Mouse (Mus musculus) heart, adult 8-10 months (tissue): ENCODE results near the gene Aqp2. TPM values are rescaled to one million over a fixed set of nuclear protein-coding genes. Genes with fewer than 3 reads are reported as not detected.

Source experiments
- DNase-seq: peaks from one replicate; pipeline ENCODE4 v3.0.0; 2022; ENCODE audit warnings: low spot score
- total RNA-seq, 4 experiments: library from RNA; stranded (reverse); gene quantifications; 2 replicates each; pipeline ENCODE4 v1.2.4; 2022

The Aqp2 gene
- not detected for total RNA-seq

DNA sequence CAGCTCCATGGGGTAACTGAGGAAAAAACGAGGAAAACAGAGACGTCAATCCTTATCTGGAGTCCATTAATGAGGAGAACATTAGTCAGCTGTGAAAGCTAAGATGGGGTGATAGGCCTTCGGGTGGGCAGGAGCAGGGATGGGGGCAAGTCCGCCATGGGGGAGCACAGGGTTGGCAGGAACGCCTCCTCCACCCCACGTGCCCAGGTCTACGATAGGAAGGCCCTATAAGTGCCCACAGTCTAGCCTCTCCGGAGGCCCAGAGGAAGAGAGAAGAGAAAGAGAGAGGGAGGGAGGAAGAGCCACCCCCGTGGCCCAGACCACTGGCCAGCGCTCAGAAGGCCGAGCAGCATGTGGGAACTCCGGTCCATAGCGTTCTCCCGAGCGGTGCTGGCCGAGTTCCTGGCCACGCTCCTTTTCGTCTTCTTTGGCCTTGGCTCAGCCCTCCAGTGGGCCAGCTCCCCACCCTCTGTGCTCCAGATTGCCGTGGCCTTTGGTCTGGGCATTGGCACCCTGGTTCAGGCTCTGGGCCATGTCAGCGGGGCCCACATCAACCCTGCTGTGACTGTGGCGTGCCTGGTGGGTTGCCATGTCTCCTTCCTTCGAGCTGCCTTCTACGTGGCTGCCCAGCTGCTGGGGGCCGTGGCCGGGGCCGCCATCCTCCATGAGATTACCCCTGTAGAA lies at the start of gene Aqp2:
Gene Aqp2 (plus strand): TSS at position 254 of the 684 bp plus-strand sequence.
- DNase-seq = no peak

DNA sequence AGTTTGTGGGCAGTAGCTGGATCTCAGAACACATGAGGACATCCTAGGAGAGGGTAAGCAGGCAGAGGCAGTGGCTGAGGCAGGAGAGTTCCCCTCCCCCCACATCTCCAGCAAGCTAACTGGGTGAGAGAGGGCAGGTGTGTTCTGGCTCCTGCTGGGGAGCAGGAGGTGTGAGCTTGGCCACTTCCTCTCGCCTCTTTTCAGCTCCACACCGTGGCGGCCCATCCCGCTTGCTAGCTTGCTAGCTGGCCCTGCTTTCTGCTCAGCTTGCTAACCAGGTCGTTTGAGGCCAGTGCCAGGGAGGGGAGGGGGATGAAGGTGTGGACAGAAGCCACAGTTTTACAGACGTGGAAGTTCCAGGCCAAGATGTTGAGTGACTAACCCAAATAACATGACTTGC lies 47.7 kb upstream of the Aqp2 start:
- DNase-seq = no peak

DNA sequence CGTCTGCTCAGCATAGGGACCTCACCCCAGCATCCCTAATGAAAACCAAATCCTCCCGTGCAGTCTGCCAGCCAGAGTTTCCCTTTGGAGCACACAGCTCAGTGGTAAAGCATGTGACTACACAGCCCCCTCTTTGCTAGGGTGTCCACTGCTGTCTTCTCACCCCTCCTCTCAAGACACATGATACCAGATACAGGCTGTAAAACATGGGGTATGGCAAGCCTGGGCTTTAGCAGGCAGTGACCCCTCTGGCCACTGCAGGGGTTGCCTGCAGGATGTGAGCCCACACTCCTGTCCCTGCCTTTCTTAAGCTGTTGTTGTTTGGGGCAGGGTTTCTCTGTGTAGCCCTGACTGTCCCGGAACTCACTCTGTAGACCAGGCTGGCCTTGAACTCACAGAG lies 46.8 kb upstream of the Aqp2 start:
- no peak for DNase-seq

DNA sequence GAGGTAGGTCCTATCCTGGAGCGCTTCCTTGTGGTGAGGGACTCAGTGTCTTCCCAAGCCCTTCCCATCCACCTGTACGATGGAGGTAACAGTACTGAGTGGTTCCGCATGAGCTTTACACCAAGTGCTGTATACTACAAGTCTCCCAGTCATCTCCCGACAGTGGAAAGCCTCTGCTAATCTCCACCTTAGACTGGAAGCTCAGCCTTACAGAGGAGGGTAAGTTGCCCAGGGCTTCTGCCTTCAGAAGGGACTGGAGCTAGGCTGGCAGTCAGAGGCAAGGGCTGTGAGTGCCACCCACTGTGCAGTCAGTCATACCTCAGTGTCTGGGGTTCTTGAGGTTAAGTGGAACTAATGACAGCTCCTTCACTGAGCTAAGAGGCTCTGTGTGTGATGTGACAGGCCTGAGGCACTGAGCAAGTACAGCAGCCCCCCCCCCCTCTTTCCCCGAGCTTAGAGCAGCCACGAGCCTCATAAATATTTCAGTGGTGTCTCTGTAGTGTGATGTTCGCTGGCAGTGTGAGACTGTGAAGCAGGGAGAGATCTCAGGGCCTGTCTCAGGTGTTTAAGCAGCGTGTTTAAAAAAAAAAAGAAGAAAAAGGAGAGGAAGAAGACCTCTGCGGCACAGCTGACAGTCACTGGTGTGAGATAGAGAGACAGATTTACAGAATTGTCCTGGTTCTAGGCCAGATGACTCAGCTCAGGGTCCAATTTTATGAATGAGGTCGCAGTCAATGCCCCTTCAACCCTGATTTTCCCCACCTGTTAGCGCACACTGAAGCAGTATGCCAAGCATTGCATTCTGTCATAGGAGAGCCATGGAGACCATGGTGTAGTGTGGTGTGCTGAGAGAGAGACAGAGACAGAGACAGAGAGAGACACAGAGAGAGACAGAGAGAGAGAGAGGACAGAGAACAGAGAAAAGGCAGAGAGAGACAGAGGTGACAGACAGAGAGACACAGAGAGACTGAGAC lies 41.7 kb upstream of the Aqp2 start:
- DNase-seq = no peak

DNA sequence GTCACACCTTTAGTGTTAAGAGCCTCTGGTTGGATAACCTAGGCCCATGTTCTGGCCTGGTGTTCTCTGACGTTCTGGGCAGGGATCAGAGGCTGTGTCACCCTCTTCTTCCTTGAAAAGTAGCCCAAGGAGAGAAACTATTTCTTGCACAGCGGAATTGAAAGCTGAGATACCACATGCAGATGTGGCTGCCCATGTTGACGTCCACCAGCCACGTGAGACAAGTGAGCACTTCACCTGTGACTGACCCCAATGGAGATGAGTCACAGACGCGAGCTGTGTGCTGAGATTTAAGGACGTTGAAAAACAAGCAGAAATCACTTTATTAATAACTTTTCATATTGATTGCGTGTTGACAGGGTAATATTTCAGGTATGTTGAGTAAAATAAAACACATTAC lies 39.0 kb upstream of the Aqp2 start:
- DNase-seq = no peak

DNA sequence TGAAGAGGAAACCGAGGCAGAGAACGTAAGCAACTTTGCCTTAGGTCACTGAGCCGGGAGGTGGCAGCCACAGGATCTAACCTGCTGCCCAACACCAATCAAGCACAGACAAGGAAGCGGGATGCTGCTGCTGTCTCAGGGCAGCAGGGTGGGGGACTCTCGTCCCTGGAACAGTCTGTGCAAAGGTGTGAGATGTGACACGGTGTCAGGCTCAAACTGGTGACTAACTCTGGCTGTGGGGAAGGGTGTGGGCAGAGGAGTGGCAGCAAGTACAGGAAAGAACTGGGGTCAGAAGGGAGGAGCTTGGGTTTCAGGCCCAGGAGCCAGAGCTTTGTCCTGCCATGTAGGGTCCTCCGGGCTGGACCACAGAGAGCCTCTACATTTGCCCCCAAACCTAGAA lies 34.8 kb upstream of the Aqp2 start:
- no peak for DNase-seq

DNA sequence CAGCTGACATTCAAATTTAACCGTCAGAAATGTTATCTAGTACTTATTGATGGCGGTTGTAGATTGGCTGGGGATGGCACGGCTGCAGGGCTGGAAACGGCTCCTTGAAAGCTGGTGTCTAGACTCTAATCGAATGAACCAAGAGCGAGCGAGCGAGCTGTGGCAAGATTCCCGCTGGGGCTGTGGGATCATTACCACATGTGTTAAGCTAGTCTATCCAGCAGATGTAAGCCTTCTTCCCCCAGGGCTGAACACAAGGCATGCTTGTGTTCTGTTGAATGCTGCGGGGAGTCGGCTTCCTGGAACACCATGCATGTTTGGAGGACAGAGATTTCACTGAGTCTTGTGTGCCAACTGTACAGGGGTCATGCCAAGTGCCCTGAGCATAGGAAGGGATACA lies 32.3 kb upstream of the Aqp2 start:
- no peak for DNase-seq

DNA sequence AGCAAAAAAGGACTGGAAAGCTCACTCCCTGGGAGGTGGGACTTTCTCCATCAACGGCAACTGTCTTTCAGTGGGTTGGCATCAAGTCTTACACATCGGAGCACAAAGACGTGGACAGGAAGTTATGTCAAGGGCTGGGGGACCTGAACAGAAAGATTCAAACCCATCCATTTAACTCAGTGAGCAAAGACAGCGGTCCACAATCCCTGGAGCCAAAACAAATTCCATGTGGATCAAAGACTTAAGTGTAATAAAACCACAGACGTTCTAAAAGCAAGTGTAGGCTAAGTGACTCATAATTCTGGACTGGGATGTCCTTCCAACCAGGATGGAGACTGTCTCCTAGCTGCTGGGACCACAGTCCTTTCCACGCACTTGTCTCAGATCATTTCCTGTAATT lies 31.1 kb upstream of the Aqp2 start:
- no peak for DNase-seq

DNA sequence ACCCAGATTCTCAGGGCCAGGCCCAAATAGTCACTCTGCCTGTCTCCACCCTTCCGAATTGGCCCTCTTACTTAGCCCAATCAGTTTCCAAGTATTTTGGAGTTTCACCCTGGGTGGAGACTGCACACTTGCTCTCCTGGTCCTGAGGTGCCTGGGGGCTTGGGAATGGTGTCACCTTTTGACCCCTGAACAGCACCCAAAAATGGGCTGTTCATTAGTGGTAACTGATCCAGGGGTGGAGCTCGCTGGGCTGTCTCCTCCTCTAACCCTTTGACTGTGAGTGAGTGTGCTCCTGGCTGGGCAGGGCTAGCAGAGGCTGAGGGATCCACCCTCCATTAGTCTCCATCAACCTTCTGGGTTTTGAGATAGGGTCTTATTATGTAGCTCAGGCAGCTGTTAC lies 29.0 kb upstream of the Aqp2 start:
- DNase-seq = no peak

DNA sequence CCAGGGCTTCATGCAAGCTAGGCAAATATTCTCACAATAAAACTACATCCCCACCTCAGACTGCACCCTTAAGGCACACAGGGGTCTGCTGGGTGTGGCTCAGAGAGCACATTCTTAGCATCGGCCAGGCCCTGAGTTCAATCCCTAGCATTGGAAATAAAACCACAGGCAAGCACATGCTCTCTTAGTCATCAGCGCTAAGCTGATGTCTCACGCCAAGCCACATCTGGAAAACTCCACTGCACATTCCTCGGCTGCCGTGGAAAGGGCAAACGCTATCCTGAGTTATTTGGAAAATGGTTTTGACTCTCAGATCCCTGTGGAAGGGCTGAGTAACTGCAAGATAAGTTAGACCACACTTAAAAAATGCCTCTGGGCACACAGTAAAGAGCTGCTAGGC lies 25.1 kb upstream of the Aqp2 start:
- DNase-seq = no peak

DNA sequence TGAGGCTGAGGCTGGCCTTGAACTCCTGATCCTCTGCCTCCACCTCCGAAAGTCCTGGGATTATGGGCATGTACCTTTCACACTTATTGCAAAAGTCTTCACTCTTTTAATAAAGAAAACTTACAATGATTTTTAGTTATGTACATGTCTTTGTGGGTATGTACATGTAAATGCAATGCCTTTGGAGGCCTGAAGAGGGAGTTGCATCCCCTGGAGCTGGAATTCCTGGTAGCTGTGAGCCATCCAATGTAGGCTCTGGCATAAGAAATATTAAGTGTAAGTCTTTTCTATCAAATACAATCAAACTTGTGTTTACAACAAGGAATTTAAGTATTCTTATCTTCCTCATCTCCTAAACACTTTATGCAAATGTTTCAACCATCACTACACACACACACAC lies 19.9 kb upstream of the Aqp2 start:
- no peak for DNase-seq

DNA sequence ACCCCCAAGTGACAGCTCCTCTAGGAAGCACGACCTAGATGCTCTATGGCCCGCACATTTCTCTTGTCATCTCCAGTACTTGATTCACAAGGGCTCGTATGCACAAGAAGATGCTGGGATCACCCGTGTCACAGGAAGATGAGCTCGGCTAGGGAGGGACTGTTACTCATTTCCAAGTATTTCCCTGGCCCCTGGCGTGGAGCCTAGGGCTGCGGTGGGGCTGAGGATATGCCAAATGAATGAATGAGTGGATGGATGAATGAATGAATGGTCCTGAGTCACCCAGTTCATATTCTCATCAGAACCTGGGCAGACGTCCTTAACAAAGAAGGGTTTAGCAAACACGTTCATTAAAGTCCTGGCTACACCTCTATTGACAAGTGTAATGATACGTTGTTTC lies 18.6 kb upstream of the Aqp2 start:
- DNase-seq = no peak

DNA sequence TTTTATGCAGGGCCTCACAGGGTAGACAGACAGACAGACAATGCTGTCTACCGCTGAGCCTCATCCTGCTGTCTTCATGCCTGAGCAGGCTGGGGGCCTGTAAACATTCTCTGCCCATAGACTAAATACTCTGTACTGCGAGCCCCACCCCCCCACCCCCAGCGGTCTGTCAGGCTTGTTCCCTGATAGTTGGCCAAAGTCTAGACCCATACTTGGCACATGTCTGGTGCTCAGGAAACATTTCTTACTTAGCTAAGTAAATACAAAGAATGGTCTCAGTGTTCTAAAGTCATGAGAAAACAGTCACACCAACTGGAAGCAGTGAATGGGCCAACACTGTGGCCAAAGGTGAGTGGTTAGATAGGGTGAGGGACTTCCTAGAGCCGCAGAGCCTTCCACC lies 11.5 kb upstream of the Aqp2 start:
- DNase-seq = no peak

DNA sequence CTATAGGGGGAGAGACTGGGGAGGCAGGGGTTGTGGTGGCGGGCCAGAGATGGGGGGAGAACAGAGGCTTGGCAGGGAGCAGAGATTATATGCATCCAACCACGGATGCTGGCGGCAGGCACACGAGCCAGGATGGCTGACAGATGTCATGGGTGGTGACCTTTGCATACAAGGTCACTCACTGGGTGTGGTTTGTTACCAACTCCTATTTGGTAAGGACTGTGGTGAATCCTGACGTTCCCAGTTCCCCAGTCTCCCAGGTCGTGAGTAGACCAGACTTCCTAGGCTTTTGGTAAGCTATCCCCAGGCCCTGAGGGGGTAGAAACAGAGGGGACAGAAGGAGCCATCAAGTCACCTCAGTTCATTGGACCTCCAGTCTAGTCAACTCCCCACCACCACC lies 10.2 kb upstream of the Aqp2 start:
- no peak for DNase-seq

DNA sequence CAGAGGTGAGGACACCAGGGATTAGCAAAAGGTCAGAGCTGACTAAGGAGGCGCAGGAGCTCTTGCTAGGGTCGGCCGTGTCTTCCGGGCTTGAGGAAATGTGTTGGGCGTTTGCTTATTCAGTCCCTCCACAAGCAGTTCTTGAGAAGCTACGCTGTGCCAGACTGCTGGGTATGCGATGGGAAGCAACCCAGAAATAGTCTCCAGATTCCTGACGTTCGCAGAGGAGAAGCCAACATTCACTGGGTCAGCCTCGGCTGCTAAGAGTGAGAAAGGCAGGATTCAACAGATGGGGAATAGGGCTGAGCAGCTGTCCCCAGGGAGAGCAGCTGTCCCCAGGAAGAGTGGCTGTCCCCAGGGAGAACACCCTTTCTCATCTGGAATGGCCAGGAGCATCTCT lies 9.7 kb upstream of the Aqp2 start:
- DNase-seq = no peak

DNA sequence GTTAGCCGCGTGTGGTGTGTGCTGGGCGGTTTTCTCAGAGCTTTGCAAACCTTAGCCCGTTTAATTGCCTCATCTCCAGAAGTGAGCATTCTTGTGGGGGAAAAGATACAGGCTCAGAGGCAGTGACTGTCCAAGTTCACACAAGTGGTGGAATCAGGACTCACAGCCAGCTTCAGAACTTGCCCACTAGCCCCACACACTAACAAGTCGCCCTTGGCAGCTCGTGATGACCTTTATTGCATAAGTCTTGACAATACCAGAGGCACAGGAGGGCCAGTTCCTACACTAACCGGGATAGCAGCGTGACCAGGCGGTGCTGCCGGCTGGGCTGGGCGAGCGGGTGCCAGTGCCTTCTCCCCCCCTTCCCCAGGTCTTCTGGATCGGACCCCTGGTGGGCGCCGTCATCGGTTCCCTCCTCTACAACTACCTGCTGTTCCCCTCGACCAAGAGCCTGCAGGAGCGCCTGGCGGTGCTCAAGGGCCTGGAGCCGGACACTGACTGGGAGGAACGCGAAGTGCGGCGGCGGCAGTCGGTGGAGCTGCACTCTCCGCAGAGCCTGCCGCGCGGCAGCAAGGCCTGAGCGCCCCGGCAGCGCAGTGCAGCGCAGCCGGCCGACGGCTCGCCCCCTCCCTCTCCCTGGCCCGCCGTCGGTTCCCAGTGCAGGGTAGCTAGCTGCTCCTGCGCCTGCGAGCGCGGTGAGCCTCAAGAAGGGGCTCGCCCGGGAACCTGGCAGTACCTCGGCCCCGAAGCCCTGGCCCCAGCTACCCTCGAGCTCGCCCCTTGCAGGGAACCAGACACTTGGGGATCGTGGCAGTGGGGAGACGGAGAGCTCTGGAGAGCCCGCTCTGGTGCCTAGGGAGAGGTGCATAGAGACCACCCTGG lies 4.8 kb downstream of the Aqp2 start:
- peak; percentile 4 for DNase-seq

DNA sequence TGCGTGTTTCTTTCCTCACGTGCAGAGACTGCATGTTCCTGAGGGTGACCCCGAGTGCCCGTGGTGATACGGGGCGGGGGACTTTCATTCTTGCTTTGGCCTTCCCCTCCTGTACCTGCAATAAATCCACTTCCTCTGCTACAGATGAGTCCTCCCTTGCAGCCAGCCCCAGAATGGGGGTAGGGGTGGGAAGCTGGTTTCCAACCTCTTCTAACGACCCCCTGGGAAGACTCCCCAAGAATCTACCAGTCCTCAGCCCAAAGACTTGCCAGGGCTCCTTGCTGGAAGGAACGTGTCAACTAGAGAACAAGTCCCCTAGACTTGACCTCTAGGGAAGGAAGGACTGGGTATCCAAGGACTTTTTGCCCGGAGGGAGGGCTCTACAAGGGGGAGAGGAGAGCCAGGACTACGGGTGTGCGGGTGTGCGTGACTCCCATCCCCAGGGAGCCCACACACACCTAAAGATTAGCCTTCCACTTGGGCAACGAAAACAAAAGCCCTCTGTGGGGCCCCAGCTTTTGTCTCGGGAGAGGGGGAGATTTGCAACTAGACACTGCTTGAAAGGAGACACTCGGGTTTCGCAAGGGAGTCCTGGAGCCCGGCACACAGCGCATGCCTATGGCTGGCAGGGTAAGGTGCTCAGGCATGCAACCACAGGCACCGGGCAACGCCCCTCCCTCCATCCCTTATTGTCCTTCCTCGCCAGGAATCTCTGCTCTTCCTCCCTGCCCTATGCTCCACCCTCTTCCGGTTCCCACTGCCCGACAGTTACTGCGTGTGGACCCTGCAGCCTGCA lies 5.8 kb downstream of the Aqp2 start:
- DNase-seq = no peak

DNA sequence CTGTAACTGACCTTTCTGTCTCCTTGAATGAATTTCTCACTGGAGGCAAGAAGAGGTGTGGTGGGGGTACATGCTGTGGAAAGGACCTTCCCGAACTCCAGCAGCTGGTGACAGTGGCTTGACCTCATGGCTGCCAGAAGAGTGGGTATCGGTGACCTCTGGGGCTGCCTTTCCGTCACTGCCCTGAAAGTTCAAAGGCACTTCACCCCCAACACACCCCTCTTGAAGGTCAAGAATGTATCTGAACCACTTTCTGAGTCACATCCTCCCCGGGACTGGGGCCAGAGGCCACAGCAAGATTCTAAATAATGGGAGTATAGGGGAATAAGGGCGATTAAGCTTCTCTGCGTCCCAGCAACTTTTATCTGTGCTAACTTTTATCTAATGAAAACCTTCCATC lies 6.9 kb downstream of the Aqp2 start:
- no peak for DNase-seq

DNA sequence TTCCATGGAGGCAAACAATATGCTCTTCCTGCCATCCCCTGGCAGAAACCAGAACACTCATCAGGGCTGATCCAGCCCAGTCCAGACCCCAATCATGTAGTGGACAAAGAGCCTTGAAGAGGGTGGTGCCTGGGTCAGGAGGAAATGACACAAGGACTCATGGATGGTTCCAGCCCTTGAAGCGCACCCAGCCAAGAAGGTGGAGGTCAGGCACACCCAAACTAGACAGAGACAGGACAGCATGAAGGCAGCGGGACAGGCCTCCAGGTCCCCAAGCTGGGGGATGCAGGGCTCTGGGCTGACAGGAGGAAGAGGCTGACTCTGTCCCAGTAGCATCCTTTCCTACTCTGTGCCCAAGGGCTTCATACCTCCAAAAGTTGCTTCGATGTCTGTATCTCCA lies 7.7 kb downstream of the Aqp2 start:
- DNase-seq = no peak

DNA sequence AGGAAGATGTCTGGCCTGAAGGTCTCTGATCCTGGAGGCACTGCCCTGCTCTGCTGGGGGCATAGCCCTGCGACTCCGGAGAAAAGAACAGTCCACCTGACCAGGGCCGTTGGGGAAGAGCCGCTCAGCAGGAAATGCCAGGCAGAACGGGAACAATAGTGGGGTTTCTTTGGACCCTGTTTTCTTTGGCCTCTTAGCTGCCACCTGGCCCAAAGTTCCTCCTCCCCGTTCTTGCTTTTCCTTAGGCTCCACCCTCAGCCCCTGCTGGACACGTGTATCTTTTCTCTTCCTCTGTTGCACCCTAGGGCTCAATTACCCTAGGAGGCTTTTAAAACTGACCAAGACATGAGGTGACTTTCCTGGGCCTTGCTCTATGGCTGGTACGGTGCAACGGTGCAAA lies 10.4 kb downstream of the Aqp2 start:
- no peak for DNase-seq

DNA sequence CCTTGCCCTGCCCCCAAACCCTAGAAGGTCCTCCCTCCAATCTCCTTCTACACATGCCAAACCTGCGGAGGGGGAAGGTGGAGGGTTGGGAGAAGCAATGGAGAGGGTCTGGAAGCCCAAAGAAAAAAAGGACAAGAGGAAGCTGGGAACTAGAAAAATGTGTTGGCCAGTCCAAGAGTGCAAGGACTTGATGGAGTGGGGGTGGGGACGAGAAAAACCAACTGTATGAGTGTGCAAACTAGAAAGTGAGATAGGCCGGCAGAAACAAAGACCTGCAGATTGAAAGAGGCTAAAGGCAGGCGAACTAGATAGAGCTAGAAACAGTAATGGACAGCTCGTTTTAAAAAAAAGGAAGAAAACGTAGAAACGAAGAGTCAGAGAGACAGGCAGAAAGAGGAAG lies 10.8 kb downstream of the Aqp2 start:
- DNase-seq = no peak
